Mouse (Mus musculus) kidney, adult 2 months (tissue): ENCODE measurements around the gene Kcnq1.

ENCODE experiments used
- CTCF ChIP-seq: fragments of 200-500 bp; conservative IDR thresholded peaks from 2 replicates; pipeline ENCODE4 v1.5.1; 2011; ENCODE audit warnings: low read depth, mild to moderate bottlenecking, control low read depth, low read length, moderate library complexity, mixed read lengths; ENCODE audit not compliant: insufficient read depth, insufficient read length
- POLR2A ChIP-seq: fragments of 200-500 bp; IDR thresholded peaks from one replicate; pipeline ENCODE4 v1.6.1; 2011; ENCODE audit warnings: low read depth, low read length, control low read depth

DNA sequence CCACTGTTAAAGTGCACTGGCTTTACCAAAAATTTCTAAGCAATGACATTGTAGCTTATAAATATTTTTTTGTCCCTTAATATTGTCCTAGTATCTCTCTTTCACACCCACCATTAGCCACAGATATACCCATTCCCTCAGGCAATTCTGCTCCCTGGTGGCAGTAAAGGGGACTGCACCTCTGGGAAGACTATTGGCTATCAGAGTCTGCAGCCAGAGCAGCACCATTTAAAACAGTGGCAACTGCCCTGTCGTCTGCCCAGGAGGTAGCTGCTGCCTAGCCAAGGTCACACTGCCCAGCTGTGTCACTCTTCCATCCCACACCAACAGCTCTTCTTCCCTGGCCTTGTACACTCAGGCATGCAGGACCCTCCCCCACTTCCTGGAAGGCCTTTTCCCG is 19.8 kb upstream of the Kcnq1 start:
- TF ChIP-seq POLR2A (no peak), CTCF (peak; percentile 89)
